Mouse (Mus musculus) CD4-positive naive resting alpha-beta T cell, adult 76 days (primary cell): Measurements from ENCODE around the gene Vmn1r211. TPM values are rescaled to one million over a fixed set of nuclear protein-coding genes. Genes with fewer than 3 reads are reported as not detected.

Source experiments
- total RNA-seq: library from RNA; stranded (reverse); gene quantifications from one replicate; pipeline ENCODE4 v1.2.4, GENCODE M21; 2023

Vmn1r211 gene
- total RNA-seq = not detected

GRCm38 (mm10) chr13:22857461-22857860 lies at the start of gene Vmn1r211:
TSS of gene Vmn1r211 (minus strand) at chr13:22857561.

GRCm38 (mm10) chr13:22884105-22884504 lies 26.7 kb upstream of the Vmn1r211 start, which contains the start of gene Vmn1r212:
TSS of gene Vmn1r212 (minus strand) at chr13:22884205.

GRCm38 (mm10) chr13:22831248-22831647 lies 26.1 kb downstream of the Vmn1r211 start, which contains the start of gene Vmn1r210:
TSS of gene Vmn1r210 (minus strand) at chr13:22831348.

GRCm38 (mm10) chr13:22809582-22809981 lies 47.8 kb downstream of the Vmn1r211 start, which contains the start of gene Vmn1r209:
TSS of gene Vmn1r209 (minus strand) at chr13:22809682.

Other genes starting within 250 kb of the Vmn1r211 start
- not detected for gene Vmn1r206, start 233.3 kb downstream of the Vmn1r211 start, total RNA-seq
- gene Vmn1r207-ps, start 127.9 kb downstream of the Vmn1r211 start, total RNA-seq = not detected
- gene Vmn1r208, start 80.2 kb downstream of the Vmn1r211 start, total RNA-seq = not detected
- not detected for gene Vmn1r209, start 47.9 kb downstream of the Vmn1r211 start, total RNA-seq
- gene Vmn1r210, start 26.2 kb downstream of the Vmn1r211 start, total RNA-seq = not detected
- not detected for gene Vmn1r212, start 26.6 kb upstream of the Vmn1r211 start, total RNA-seq
- gene Vmn1r213, start 150.1 kb upstream of the Vmn1r211 start, total RNA-seq = not detected
- gene Vmn1r214, start 172.9 kb upstream of the Vmn1r211 start, total RNA-seq = not detected
- gene Vmn1r215, start 210.5 kb upstream of the Vmn1r211 start, total RNA-seq = not detected